Comparison of ENCODE assay signal across 17 mouse cellular contexts in genomic region chr2:153511562-153511961, GRCm38 (mm10). TPM values are rescaled to one million over a fixed set of nuclear protein-coding genes. Genes with fewer than 3 reads are reported as not detected.
DNase-seq lines count a peak whose midpoint lies in the region; ATAC-seq and TF ChIP-seq lines count a peak whose summit lies in the region.
"Had no signal": no experiment of that assay in that cellular context is flagged by ENCODE, and none has a peak within 500 bp of the region (broad histone marks: within the 10 kb centered on the region; RNA-seq: fewer than 3 reads in every experiment).

No protein-coding gene starts in this region.

- no peak for DNase-seq in kidney, postnatal 0 days (ENCODE audit: low spot score)
- no peak for DNase-seq in kidney, adult 9 months
- DNase-seq in neural tube, embryonic 10.5 days (ENCODE audit: extremely low spot score, low spot score): no peak
- no peak for DNase-seq in embryo, embryonic 10 days (ENCODE audit: low spot score)
- DNase-seq: heart, postnatal 14 days; kidney, adult 11 months; lung, postnatal 10 days; thymus, postnatal 14 days had no signal

- TF ChIP-seq CTCF in kidney, postnatal 0 days (IDR thresholded peaks at IDR 0.05; ENCODE audit: low read depth): no peak

- peaks cover 52% of the 10 kb centered on the region for H3K4me1 ChIP-seq in forebrain, embryonic 13.5 days
- H3K4me1 ChIP-seq in forebrain, embryonic 15.5 days: peaks cover 33% of the 10 kb centered on the region
- H3K4me1 ChIP-seq in kidney, postnatal 0 days (replicated peaks; ENCODE audit: insufficient read depth, low read length): peaks cover 9% of the 10 kb centered on the region; the same call in 1 of the 2 replicates
- H3K4me1 ChIP-seq in neural tube, embryonic 12.5 days: peaks cover 37% of the 10 kb centered on the region

- H3K27ac ChIP-seq in forebrain, embryonic 13.5 days: 0 out of 2 replicates have a peak overlapping the region, but pooled peaks have one; percentile 19
- no peak overlapping the region for H3K27ac ChIP-seq in forebrain, embryonic 15.5 days (replicated peaks)
- no peak overlapping the region for H3K27ac ChIP-seq in kidney, postnatal 0 days
- no peak overlapping the region for H3K27ac ChIP-seq in neural tube, embryonic 12.5 days
- H3K27ac ChIP-seq: embryonic facial prominence, embryonic 12.5 days; limb, embryonic 15.5 days had no signal

- no peak for ATAC-seq in forebrain, embryonic 13.5 days
- no peak for ATAC-seq in forebrain, embryonic 15.5 days (replicated peaks)
- 0 out of 2 replicates have a peak, but pooled peaks have one; percentile 18 for ATAC-seq in kidney, postnatal 0 days (replicated peaks; ENCODE audit: low FRiP score, low read depth)
- ATAC-seq in neural tube, embryonic 12.5 days (ENCODE audit: low FRiP score, low read depth): no peak

- no peaks in the 10 kb centered on the region for H3K27me3 ChIP-seq in forebrain, embryonic 13.5 days
- H3K27me3 ChIP-seq in forebrain, embryonic 15.5 days: no peaks in the 10 kb centered on the region
- H3K27me3 ChIP-seq in kidney, postnatal 0 days (ENCODE audit: insufficient read depth, low read length): no peaks in the 10 kb centered on the region
- H3K27me3 ChIP-seq in neural tube, embryonic 12.5 days (replicated peaks): no peaks in the 10 kb centered on the region
- H3K27me3 ChIP-seq: embryonic facial prominence, embryonic 12.5 days; heart, embryonic 12.5 days; limb, embryonic 15.5 days had no signal

- WGBS in forebrain, embryonic 13.5 days: 22% methylated on average over 6 of the region's 6 CpGs
- WGBS in forebrain, embryonic 15.5 days: 20% methylated on average over 6 of the region's 6 CpGs
- 42% methylated on average over 6 of the region's 6 CpGs for whole genome bisulfite sequencing in kidney, postnatal 0 days
- 28% methylated on average over 6 of the region's 6 CpGs for WGBS in neural tube, embryonic 12.5 days

- H3K9me3 ChIP-seq in forebrain, embryonic 13.5 days (replicated peaks): no peaks in the 10 kb centered on the region
- H3K9me3 ChIP-seq in forebrain, embryonic 15.5 days: no peaks in the 10 kb centered on the region
- no peaks in the 10 kb centered on the region for H3K9me3 ChIP-seq in kidney, postnatal 0 days (replicated peaks; ENCODE audit: low read length)
- H3K9me3 ChIP-seq in neural tube, embryonic 12.5 days: no peaks in the 10 kb centered on the region
- H3K9me3 ChIP-seq: embryonic facial prominence, embryonic 12.5 days; heart, embryonic 12.5 days; limb, embryonic 15.5 days had no signal

- no peak overlapping the region for H3K4me2 ChIP-seq in forebrain, embryonic 13.5 days
- no peak overlapping the region for H3K4me2 ChIP-seq in forebrain, embryonic 15.5 days (replicated peaks)
- H3K4me2 ChIP-seq in kidney, postnatal 0 days (ENCODE audit: low read length): no peak overlapping the region
- no peak overlapping the region; the same call in 1 of the 2 replicates for H3K4me2 ChIP-seq in neural tube, embryonic 12.5 days (replicated peaks)
- H3K4me2 ChIP-seq: embryonic facial prominence, embryonic 12.5 days; heart, embryonic 12.5 days; limb, embryonic 15.5 days had no signal

- H3K4me3 ChIP-seq in forebrain, embryonic 13.5 days: no peak overlapping the region
- no peak overlapping the region for H3K4me3 ChIP-seq in forebrain, embryonic 15.5 days
- H3K4me3 ChIP-seq in kidney, postnatal 0 days (replicated peaks; ENCODE audit: low read depth, low read length): no peak overlapping the region
- no peak overlapping the region for H3K4me3 ChIP-seq in neural tube, embryonic 12.5 days
- H3K4me3 ChIP-seq: embryonic facial prominence, embryonic 12.5 days; heart, embryonic 12.5 days; limb, embryonic 15.5 days had no signal

- no peaks in the 10 kb centered on the region for H3K36me3 ChIP-seq in forebrain, embryonic 13.5 days (ENCODE audit: poor library complexity, severe bottlenecking)
- no peaks in the 10 kb centered on the region for H3K36me3 ChIP-seq in forebrain, embryonic 15.5 days
- H3K36me3 ChIP-seq in kidney, postnatal 0 days (ENCODE audit: insufficient read depth, low read length): no peaks in the 10 kb centered on the region
- H3K36me3 ChIP-seq in neural tube, embryonic 12.5 days: no peaks in the 10 kb centered on the region
- H3K36me3 ChIP-seq: embryonic facial prominence, embryonic 12.5 days; heart, embryonic 12.5 days; limb, embryonic 15.5 days had no signal

- H3K9ac ChIP-seq in forebrain, embryonic 13.5 days: peak overlapping the region; percentile 26; the same call in 1 of the 2 replicates
- H3K9ac ChIP-seq in forebrain, embryonic 15.5 days (replicated peaks): no peak overlapping the region
- H3K9ac ChIP-seq in kidney, postnatal 0 days (ENCODE audit: low read depth, low read length): no peak overlapping the region
- H3K9ac ChIP-seq in neural tube, embryonic 12.5 days: 0 out of 2 replicates have a peak overlapping the region, but pooled peaks have one; percentile 10
- H3K9ac ChIP-seq: embryonic facial prominence, embryonic 12.5 days; heart, embryonic 12.5 days; limb, embryonic 15.5 days had no signal

RNA-seq across cellular contexts. Expression of gene Nol4l, which starts 18.2 kb away (rescaled TPM):
- polyA plus RNA-seq in forebrain, embryonic 13.5 days (2015; fragmentation: Nextera tagmentation; extraction: Ambion mirVana): 32.1 and 36.7 TPM in 2 replicates
- 44.1 and 44.8 TPM in 2 replicates for polyA plus RNA-seq in forebrain, embryonic 15.5 days (2015; fragmentation: Nextera tagmentation; extraction: Ambion mirVana)
- 9.0 and 9.6 TPM in 2 replicates for polyA plus RNA-seq in kidney, postnatal 0 days (2015; fragmentation: Nextera tagmentation; extraction: Ambion mirVana)
- 36.3 and 39.9 TPM in 2 replicates for polyA plus RNA-seq in neural tube, embryonic 12.5 days (2016; fragmentation: Nextera tagmentation; extraction: Ambion mirVana)

RNA-seq across cellular contexts. Expression of gene 4930404H24Rik, which starts 19.0 kb away (rescaled TPM):
- polyA plus RNA-seq in forebrain, embryonic 13.5 days (2015; fragmentation: Nextera tagmentation; extraction: Ambion mirVana): not detected in 2 replicates
- not detected in 2 replicates for polyA plus RNA-seq in forebrain, embryonic 15.5 days (2015; fragmentation: Nextera tagmentation; extraction: Ambion mirVana)
- polyA plus RNA-seq in kidney, postnatal 0 days (2015; fragmentation: Nextera tagmentation; extraction: Ambion mirVana): not detected in 2 replicates
- polyA plus RNA-seq in neural tube, embryonic 12.5 days (2016; fragmentation: Nextera tagmentation; extraction: Ambion mirVana): not detected in 2 replicates
- polyA plus RNA-seq: embryonic facial prominence, embryonic 12.5 days; frontal cortex, adult 2 months; heart, embryonic 12.5 days; limb, embryonic 15.5 days; liver, embryonic 16.5 days; neural tube, embryonic 11.5 days had no signal

Comparison
In these comparisons a context has a peak if more than half of its experiments do, and no peak if none do; other contexts are left out.
1. H3K9ac ChIP-seq: peak in forebrain, embryonic 13.5 days (single experiment) and neural tube, embryonic 12.5 days (single experiment); none in forebrain, embryonic 15.5 days (single experiment) and kidney, postnatal 0 days (single experiment).